Mouse (Mus musculus) liver (tissue): Measurements from ENCODE around the gene Tmem251.

Experiments used
- DNase-seq: peaks from one replicate; pipeline ENCODE4 v3.0.0-alpha.2; 2020; ENCODE audit warnings: mixed read lengths

The Tmem251 gene

DNA sequence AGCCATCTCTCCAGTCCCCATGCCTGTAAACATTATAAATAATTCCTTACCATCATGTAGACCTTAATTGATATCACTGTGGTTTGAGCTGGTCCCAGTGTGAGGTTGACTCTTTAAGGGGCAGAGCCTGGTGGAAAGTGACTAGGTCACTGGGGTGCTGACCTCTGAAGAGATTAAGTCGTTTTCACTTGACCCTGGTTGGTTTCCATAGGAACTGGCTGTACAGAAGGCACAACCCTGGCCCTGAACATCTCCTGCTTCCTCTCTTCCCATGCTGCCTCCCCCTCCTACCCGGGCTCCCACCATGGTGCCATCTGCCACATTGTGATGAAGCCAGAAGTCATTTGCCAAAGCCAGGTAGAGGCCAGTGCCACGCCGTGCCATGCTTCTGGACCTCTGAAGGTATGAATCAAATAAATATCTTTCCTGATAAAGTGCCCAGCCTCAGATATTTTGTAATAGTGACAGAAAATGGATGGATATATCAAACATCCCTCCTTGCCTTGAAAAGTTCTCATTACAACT is 32.6 kb upstream of the Tmem251 start:
- no peak for DNase-seq

GRCm38 (mm10) chr12:102713153-102713865 is 30.3 kb upstream of the Tmem251 start:
- no peak for DNase-seq

GRCm38 (mm10) chr12:102714116-102714515 is 29.4 kb upstream of the Tmem251 start:
- DNase-seq: no peak

- DNase-seq: no peak
Measured at GRCm38 (mm10) chr12:102714654-102715395, 28.7 kb upstream of the Tmem251 start.

- DNase-seq: no peak
Measured at GRCm38 (mm10) chr12:102719552-102720315, 23.8 kb upstream of the Tmem251 start.

DNA sequence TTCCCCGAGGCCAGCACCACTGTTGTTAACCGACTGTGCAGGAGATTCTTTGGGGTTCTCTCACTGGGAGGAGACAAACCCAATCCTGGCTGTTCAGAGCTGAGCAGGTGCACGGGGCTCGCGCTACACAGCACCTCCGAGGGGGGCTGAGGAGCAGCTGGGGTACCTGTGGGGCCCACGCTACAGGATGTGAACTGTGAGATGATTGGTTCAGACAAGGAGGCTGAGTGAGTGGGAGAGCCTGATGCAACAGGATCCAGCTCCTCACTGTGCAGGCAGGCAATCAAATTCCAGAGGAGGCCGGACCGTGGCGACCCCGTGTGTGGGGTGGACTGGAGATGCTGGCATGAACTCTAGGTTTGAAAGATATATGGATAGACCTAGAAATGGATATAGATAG is 21.1 kb upstream of the Tmem251 start:
- DNase-seq: no peak

- DNase-seq: no peak
Measured at GRCm38 (mm10) chr12:102722966-102723365, 20.6 kb upstream of the Tmem251 start.

DNA sequence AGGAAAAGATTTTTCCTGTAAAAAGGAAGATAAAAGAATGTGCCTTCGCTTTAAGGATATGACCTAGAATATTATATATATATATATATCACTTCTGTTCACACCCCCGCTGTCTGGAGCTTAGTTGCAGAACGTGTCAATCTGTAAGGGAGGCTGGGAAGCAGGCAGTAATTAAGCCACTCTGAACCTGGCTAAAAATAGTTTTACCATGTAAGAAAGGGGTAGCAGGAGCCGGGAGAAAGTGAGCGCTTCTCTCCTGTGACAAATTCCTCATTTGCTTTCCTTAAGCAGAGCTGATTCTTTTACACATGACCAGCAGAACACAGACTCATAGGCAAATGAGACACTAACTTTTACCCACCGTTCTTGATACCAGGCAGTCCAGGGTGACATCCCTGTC is 19.7 kb upstream of the Tmem251 start:
- no peak for DNase-seq

DNA sequence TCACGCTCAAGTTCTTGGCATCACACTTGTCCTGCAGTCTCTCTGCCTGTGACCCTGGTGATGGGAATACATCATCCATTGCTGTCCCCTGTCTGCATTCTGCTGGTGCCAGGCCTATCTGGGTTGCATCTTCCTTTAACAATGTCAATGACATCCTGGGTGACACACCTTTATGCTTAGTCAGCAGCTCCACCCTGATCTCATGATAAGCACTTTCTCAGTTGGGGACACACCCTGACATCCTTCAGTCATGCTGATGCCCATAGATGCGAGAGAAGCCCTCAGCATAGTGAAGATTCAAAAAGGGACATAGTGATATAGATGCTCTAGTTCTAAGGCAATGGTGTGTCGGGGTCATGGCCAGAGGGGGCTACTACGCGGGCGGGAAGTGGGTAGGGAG is 18.4 kb upstream of the Tmem251 start:
- DNase-seq: no peak

- DNase-seq: no peak
Measured at GRCm38 (mm10) chr12:102725761-102726175, 17.8 kb upstream of the Tmem251 start.

- DNase-seq: peak; percentile 87
Measured at GRCm38 (mm10) chr12:102729855-102730797, 13.4 kb upstream of the Tmem251 start.

DNA sequence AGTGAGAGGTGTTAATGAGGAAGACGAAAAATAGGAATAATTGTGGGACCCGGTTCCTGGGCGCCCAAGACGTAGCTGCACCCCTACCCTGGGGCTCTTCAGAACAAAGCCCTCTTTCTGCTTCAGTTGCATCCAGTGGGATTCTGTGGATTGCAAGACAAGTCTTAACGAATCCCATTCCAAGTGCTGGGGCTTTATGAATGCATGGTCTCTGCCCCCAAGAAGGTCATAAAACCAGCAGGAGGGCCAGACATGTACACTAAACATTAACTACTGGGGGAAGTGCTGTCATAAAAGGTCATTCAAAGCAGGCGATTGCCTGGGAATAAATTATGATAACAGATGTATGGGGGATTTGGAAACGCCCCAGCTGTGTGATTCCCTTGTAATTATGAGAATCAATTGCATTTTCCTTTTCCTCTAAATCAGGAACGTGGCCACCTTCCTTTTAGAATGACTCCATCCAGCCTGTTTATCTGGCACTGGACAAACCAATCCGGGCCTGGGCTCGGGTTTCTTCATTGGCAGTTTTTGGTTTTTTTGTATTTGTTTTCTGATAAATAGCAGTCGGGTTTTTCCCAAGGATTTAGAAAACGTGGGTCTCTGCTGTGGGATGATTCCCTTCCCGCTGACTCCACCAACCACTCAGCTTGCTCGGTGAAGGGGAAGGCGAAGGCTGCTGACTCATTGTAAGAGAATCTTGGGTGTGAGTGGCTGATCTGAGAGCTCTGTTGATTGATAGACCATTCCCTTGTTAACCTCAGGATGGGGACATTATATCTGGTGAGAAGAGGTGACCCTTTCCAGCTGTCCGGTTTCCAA is 12.6 kb upstream of the Tmem251 start:
- no peak for DNase-seq

DNA sequence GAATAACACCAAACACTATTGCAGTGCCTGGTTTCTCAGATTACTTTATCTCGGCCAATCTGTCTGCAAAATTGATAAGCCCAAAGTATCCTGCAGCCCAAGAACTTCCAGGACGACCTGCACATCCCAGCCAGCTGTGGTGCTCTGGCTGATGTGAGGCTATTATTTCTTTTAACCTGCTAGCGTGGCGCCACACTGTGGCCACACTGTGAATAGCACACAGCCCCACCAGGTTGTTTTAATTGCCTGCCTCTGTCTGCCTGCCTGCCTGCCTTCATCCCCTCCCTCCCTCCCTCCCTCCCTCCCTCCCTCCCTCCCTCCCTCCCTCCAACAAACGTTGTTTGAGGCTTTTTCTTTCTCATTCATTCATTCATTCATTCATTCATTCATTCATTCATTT is 10.2 kb upstream of the Tmem251 start:
- DNase-seq: peak; percentile 76

- DNase-seq: no peak
Measured at GRCm38 (mm10) chr12:102739096-102739495, 4.5 kb upstream of the Tmem251 start.

DNA sequence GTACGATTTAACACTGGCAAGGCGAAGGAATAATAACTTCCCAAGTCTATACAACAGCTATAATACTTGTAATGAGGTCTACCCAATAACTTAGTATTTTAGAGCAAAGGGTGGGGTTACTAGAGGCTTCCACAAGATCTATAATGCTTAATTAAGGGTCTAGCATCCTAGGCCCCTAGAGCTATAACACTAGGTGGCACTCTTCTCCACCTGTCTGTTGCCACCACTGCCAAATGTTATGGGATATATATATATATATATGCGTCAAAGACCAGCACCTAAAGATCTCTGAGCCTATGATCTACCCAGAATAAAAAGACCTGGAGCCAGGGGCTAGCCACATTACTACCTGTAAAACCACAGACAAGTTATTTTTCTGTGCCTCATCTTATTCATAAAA is 3.3 kb upstream of the Tmem251 start:
- DNase-seq: no peak

DNA sequence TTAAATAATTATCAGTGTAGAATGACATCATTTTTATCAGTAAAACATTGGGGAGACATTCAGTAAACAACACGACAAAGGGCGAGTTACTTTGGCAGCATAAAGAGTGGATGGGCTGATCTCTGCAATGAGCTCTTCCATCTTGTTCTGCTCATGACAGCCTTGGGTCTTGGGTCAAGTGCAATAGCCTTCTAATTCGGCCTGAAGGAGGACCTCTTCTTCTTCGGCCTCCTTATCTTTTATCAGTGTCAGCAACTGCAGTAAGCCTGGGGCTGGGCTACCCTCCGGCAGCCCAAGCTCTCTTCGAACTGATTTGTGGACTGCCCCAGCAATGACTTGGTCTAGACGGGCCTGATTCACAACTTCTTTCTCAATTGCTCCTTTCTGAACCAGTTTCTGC is 1.5 kb upstream of the Tmem251 start:
- no peak for DNase-seq

- no peak for DNase-seq
Measured at GRCm38 (mm10) chr12:102743036-102743588, 450 bp upstream of the Tmem251 start.

GRCm38 (mm10) chr12:102744839-102745238 is 1.3 kb downstream of the Tmem251 start:
- no peak for DNase-seq

- DNase-seq: no peak
Measured at GRCm38 (mm10) chr12:102748256-102748655, 4.7 kb downstream of the Tmem251 start.

GRCm38 (mm10) chr12:102756304-102756703 is 12.7 kb downstream of the Tmem251 start:
- peak; percentile 68 for DNase-seq
